Mouse (Mus musculus): Measurements from ENCODE around the gene Vps9d1. TPM values are rescaled to one million over a fixed set of nuclear protein-coding genes. Genes with fewer than 3 reads are reported as not detected.
"Not testable (repeated sequence)": the region's sequence is repeated elsewhere in the genome, so short reads cannot be mapped to it uniquely, and the experiment has no call there.

Vps9d1 gene
- polyA plus RNA-seq, 1 experiment from 2014 or later: 69.0 TPM

DNA sequence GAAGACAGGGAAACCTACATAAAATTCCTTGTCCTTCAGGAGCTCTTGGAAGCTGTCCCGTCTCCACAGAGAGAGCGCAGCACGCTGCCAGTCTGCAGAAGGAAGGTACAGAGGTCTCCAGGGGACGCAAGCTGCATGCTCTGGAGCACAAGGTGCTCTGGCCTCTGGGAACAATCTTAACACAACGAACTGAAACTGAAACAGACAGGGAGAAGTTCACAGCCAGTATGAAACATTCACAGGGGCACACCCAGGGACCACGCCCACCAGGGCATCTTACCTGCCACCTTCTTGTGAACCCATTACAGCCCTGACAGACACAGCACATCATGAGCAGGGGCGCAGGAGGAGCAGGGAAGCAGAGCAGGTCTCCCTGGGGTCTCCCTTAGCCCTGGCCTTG lies 29.8 kb upstream of the Vps9d1 start:
- Histone ChIP-seq H3K4me3 (ENCODE audit: low read depth, low read length) (no peak overlapping the region), H3K27ac (ENCODE audit: low read length) (no peak overlapping the region), H3K4me1 (ENCODE audit: control insufficient read depth, insufficient read depth, low read length) (no peaks in the 10 kb centered on the region), H3K36me3 (ENCODE audit: control insufficient read depth, insufficient read depth, low read length) (no peaks in the 10 kb centered on the region), H3K27me3 (ENCODE audit: control insufficient read depth, insufficient read depth, low read depth, low read length) (no peaks in the 10 kb centered on the region), H3K9me3 (replicated peaks; ENCODE audit: control insufficient read depth, low read length, poor library complexity, severe bottlenecking) (no peaks in the 10 kb centered on the region), H3K9ac (ENCODE audit: low read depth, low read length) (no peak overlapping the region), H3K4me2 (ENCODE audit: low read length) (no peak overlapping the region)
- no peak for ATAC-seq
- WGBS: 94% methylated on average over 7 of the region's 7 CpGs

DNA sequence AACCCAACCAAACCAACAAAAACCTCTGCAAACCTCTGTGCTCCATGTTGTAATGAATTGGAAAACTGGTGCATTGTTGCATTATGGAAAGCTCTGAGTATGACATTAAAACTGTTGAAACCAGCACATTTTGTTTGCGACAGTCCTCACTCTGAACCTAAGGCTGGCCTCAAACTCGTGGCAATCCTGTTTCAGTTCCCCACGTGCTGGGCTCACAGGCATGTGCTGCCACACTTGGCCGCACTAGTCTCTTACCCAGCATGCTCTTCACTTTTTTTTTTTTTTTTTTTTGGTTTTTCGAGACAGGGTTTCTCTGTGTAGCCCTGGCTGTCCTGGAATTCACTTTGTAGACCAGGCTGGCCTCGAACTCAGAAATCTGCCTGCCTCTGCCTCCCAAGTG lies 28.8 kb upstream of the Vps9d1 start:
- not testable (repeated sequence) for H3K27ac ChIP-seq (ENCODE audit: low read length); H3K9ac ChIP-seq (ENCODE audit: low read depth, low read length); H3K4me2 ChIP-seq (ENCODE audit: low read length); H3K4me3 ChIP-seq (ENCODE audit: low read depth, low read length); H3K4me1 ChIP-seq (ENCODE audit: control insufficient read depth, insufficient read depth, low read length); H3K36me3 ChIP-seq (ENCODE audit: control insufficient read depth, insufficient read depth, low read length); H3K27me3 ChIP-seq (ENCODE audit: control insufficient read depth, insufficient read depth, low read depth, low read length); H3K9me3 ChIP-seq (replicated peaks; ENCODE audit: control insufficient read depth, low read length, poor library complexity, severe bottlenecking); ATAC-seq
- WGBS: 91% methylated on average over 5 of the region's 6 CpGs

DNA sequence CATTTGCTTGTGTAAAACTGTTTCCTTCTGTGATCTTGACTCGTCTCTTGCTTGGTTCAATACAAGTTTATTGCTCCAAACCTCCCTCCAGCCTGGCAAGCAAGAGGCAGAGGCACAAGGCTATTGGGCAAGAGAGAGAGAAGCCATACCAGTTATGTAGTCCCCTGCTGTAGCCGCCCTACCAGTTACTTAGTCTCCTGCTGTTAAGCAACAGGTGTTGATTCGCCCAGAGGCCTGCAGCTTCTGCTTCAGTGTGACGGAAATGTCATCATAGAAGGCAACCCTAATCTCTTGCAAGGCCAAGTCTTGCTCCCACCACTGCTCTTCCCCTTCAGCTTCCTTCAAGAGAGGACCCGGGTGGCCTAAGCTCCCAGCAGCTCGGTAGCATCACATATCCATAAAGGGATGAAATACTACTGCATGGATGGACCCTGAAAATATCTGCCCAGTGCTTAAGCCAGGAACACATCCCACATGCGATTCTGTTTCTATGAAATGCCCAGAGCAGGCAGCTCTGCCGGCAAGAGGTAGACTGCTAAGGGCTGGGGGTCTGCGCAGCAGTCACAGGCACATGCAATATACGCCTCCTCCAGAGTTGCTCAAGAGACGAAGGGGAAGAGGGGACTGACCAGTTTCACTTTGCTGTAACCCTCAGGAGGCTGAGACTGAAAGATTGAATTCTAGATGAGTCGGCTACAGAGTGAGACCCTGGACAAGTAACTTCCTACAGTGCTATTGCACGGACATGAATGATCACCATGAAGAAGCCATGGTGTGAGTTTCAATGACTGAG lies 26.4 kb upstream of the Vps9d1 start:
- Histone ChIP-seq H3K9me3 (replicated peaks; ENCODE audit: control insufficient read depth, low read length, poor library complexity, severe bottlenecking) (no peaks in the 10 kb centered on the region), H3K4me2 (ENCODE audit: low read length) (no peak overlapping the region), H3K27me3 (ENCODE audit: control insufficient read depth, insufficient read depth, low read depth, low read length) (no peaks in the 10 kb centered on the region), H3K27ac (ENCODE audit: low read length) (no peak overlapping the region), H3K4me3 (ENCODE audit: low read depth, low read length) (no peak overlapping the region), H3K4me1 (ENCODE audit: control insufficient read depth, insufficient read depth, low read length) (no peaks in the 10 kb centered on the region), H3K9ac (ENCODE audit: low read depth, low read length) (no peak overlapping the region), H3K36me3 (ENCODE audit: control insufficient read depth, insufficient read depth, low read length) (no peaks in the 10 kb centered on the region)
- ATAC-seq: no peak
- 86% methylated on average over 13 of the region's 13 CpGs for WGBS

DNA sequence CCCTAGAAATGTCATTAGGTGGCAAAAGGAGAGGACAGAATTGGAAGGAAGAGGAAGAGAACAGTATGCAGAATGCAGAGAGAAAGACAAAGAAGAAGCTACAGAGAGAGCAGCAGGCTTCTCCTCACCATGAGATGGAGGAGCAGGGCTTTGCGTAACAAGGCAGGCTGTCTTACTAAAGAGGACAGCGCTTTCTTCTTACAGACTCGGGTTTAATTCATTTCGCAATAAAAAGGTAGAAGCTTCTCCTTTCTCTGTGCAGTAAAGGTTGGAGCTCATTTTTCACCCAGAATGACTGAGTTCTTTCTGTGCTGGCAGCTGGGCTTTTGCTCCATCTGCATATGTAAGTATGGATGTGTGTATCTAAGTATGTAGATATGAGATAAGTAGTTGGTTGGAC lies 25.7 kb upstream of the Vps9d1 start:
- WGBS: 96% methylated on average over 4 of the region's 4 CpGs
- no peak for ATAC-seq
- H3K4me3 ChIP-seq (ENCODE audit: low read depth, low read length): no peak overlapping the region
- H3K27ac ChIP-seq (ENCODE audit: low read length): no peak overlapping the region
- H3K36me3 ChIP-seq (ENCODE audit: control insufficient read depth, insufficient read depth, low read length): no peaks in the 10 kb centered on the region
- H3K4me2 ChIP-seq (ENCODE audit: low read length): no peak overlapping the region
- H3K27me3 ChIP-seq (ENCODE audit: control insufficient read depth, insufficient read depth, low read depth, low read length): no peaks in the 10 kb centered on the region
- no peak overlapping the region for H3K9ac ChIP-seq (ENCODE audit: low read depth, low read length)
- H3K4me1 ChIP-seq (ENCODE audit: control insufficient read depth, insufficient read depth, low read length): no peaks in the 10 kb centered on the region
- no peaks in the 10 kb centered on the region for H3K9me3 ChIP-seq (replicated peaks; ENCODE audit: control insufficient read depth, low read length, poor library complexity, severe bottlenecking)

DNA sequence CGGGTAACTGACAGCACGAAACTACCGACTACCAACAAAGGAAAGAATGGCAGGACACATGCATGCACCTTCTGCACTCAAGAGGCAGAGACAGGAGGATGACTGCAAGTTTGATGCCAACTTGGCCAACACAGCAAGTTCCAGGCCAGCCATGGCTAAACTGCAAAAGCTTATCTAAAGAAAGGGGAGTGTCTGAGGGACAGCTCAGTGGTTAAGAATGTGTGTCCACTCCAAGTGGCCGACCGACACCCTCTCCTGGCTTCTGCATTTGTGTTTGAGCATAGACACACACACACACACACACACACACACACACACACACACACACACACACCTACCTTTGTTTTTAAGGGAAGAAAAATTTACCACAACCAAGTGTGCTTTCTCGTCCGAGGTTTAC lies 24.3 kb upstream of the Vps9d1 start:
- H3K27ac ChIP-seq (ENCODE audit: low read length): no peak overlapping the region
- H3K27me3 ChIP-seq (ENCODE audit: control insufficient read depth, insufficient read depth, low read depth, low read length): no peaks in the 10 kb centered on the region
- H3K4me3 ChIP-seq (ENCODE audit: low read depth, low read length): no peak overlapping the region
- ATAC-seq: no peak
- H3K9ac ChIP-seq (ENCODE audit: low read depth, low read length): no peak overlapping the region
- no peak overlapping the region for H3K4me2 ChIP-seq (ENCODE audit: low read length)
- H3K9me3 ChIP-seq (replicated peaks; ENCODE audit: control insufficient read depth, low read length, poor library complexity, severe bottlenecking): no peaks in the 10 kb centered on the region
- WGBS: 79% methylated on average over 7 of the region's 7 CpGs
- H3K36me3 ChIP-seq (ENCODE audit: control insufficient read depth, insufficient read depth, low read length): no peaks in the 10 kb centered on the region
- H3K4me1 ChIP-seq (ENCODE audit: control insufficient read depth, insufficient read depth, low read length): no peaks in the 10 kb centered on the region

DNA sequence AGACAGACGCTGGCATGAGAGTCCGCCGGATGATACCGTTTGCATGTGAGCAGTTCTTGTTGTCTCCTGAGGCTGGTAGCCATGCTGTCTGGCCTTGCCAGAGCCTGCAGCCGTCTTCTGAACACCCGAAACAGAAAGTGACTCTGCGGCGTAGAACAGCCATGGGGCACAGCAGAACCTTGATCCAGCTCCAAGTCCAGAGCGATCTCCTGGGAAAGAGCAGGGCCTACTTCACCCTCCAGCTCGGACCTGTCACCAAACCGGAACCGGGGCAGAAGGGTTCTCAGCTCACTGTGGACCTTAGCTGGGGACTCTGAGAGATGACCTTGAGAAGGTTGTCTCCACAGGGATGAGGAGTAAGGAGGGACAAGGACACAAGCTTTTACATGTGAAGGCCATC lies 20.9 kb upstream of the Vps9d1 start:
- Histone ChIP-seq H3K4me2 (ENCODE audit: low read length) (no peak overlapping the region), H3K36me3 (ENCODE audit: control insufficient read depth, insufficient read depth, low read length) (peaks cover 1% of the 10 kb centered on the region; the same call in 1 of the 2 replicates), H3K9me3 (replicated peaks; ENCODE audit: control insufficient read depth, low read length, poor library complexity, severe bottlenecking) (no peaks in the 10 kb centered on the region), H3K4me1 (ENCODE audit: control insufficient read depth, insufficient read depth, low read length) (no peaks in the 10 kb centered on the region), H3K27ac (ENCODE audit: low read length) (no peak overlapping the region), H3K27me3 (ENCODE audit: control insufficient read depth, insufficient read depth, low read depth, low read length) (no peaks in the 10 kb centered on the region), H3K4me3 (ENCODE audit: low read depth, low read length) (no peak overlapping the region), H3K9ac (ENCODE audit: low read depth, low read length) (no peak overlapping the region)
- no peak for ATAC-seq
- 96% methylated on average over 12 of the region's 12 CpGs for WGBS

DNA sequence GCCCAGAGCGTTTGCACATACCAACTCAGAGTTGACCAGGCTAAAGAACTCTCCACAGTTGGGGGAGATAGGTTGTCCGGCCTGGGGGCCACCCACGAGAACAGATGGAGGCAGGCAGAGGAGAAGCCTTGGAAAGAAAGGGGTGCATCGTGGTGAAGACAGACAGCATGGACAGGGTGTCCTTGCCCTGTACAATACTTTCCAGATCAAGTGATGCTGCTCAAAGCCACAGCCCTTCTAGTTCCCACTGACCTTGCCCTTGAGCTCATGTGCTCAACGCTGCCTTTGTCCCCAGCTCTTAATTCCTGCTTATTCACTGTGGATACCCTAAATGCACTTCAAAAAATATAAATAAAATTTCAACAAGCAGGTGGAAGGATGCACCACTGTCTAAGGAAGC lies 20.3 kb upstream of the Vps9d1 start:
- Histone ChIP-seq H3K27ac (ENCODE audit: low read length) (no peak overlapping the region), H3K4me3 (ENCODE audit: low read depth, low read length) (no peak overlapping the region), H3K4me1 (ENCODE audit: control insufficient read depth, insufficient read depth, low read length) (no peaks in the 10 kb centered on the region), H3K9me3 (replicated peaks; ENCODE audit: control insufficient read depth, low read length, poor library complexity, severe bottlenecking) (no peaks in the 10 kb centered on the region), H3K4me2 (ENCODE audit: low read length) (no peak overlapping the region), H3K36me3 (ENCODE audit: control insufficient read depth, insufficient read depth, low read length) (peaks cover 6% of the 10 kb centered on the region), H3K9ac (ENCODE audit: low read depth, low read length) (no peak overlapping the region), H3K27me3 (ENCODE audit: control insufficient read depth, insufficient read depth, low read depth, low read length) (no peaks in the 10 kb centered on the region)
- no peak for ATAC-seq
- 88% methylated on average over 5 of the region's 5 CpGs for WGBS

DNA sequence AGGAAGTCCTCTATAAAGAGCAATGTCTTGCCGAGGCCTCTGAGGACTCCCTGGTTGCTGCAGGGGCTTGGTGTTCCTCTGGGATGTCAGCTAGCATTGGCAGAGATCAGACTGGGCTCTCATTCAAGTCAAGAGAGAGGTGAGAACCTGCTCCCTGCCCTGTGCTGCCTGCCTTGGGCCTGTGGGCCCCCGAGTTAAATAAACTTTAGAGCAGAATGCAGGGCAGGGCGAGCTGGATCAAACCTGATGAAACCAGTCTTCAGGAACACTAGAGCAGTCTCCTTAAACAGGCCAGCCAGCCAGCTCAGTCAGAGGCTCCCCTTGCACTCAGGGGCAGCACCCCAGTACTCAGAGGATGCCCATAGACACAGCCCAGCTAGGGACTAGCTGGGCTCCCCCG lies 17.8 kb upstream of the Vps9d1 start:
- Histone ChIP-seq H3K4me3 (ENCODE audit: low read depth, low read length) (no peak overlapping the region), H3K36me3 (ENCODE audit: control insufficient read depth, insufficient read depth, low read length) (peaks cover 26% of the 10 kb centered on the region), H3K4me1 (ENCODE audit: control insufficient read depth, insufficient read depth, low read length) (no peaks in the 10 kb centered on the region), H3K9ac (ENCODE audit: low read depth, low read length) (no peak overlapping the region), H3K27ac (ENCODE audit: low read length) (no peak overlapping the region), H3K27me3 (ENCODE audit: control insufficient read depth, insufficient read depth, low read depth, low read length) (no peaks in the 10 kb centered on the region), H3K4me2 (ENCODE audit: low read length) (no peak overlapping the region), H3K9me3 (replicated peaks; ENCODE audit: control insufficient read depth, low read length, poor library complexity, severe bottlenecking) (no peaks in the 10 kb centered on the region)
- WGBS: 82% methylated on average over 4 of the region's 4 CpGs
- ATAC-seq: no peak

DNA sequence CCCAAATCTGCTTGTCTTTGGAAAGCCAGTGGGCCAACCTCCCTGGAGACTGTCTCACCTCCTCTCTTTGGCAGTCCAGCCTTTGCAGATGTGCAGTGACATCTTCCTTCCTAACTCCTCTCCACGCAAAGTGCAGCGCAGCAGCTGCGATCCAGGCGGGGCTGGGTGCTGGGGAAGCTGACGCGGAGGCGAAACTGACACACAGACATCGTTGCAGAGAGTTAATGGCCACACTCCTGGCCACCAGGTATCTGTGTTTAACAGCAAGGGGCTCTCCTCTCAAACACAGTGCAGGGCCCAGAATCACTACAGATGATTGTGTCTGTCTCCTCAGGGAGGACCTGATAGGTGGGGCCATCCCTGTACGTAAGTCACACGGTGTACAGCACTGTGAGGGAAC lies 17.0 kb upstream of the Vps9d1 start:
- H3K4me2 ChIP-seq (ENCODE audit: low read length): no peak overlapping the region
- H3K4me1 ChIP-seq (ENCODE audit: control insufficient read depth, insufficient read depth, low read length): no peaks in the 10 kb centered on the region
- H3K9ac ChIP-seq (ENCODE audit: low read depth, low read length): no peak overlapping the region
- H3K27ac ChIP-seq (ENCODE audit: low read length): no peak overlapping the region
- no peak for ATAC-seq
- no peaks in the 10 kb centered on the region for H3K9me3 ChIP-seq (replicated peaks; ENCODE audit: control insufficient read depth, low read length, poor library complexity, severe bottlenecking)
- peaks cover 31% of the 10 kb centered on the region for H3K36me3 ChIP-seq (ENCODE audit: control insufficient read depth, insufficient read depth, low read length)
- no peak overlapping the region for H3K4me3 ChIP-seq (ENCODE audit: low read depth, low read length)
- H3K27me3 ChIP-seq (ENCODE audit: control insufficient read depth, insufficient read depth, low read depth, low read length): no peaks in the 10 kb centered on the region
- 93% methylated on average over 10 of the region's 10 CpGs for WGBS
